Mouse (Mus musculus) thymus, postnatal 4 days (tissue): ENCODE measurements at regions not wholly inside any gene's neighbourhood (a gene's known extent, or its start where the extent isn't known, plus 50 kb on each side); places are given as distances from the start of the nearest gene placed in this dataset.

ENCODE experiments used
- DNase-seq: peaks from one replicate; pipeline ENCODE4 v3.0.0; 2021

DNA sequence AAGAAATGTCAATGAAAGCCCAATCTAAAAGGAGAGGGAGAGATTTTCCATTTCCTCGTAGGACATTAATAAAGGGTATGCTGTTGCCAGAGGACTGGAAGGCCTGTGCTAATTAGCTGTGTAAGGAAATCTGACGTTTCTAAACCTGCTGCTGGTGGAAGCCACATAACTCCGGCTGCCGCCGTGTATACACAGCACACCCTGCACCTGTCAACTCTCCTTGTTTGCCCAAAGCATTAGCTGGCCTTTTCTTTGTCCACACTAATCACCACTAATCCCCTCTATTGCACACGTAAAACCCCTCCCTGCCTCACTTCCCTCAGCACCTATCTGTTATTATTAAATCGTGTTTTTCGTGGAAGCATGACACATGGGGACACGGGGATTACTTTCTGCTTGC is 108.7 kb downstream of the Gm10260 start:
- DNase-seq = no peak

DNA sequence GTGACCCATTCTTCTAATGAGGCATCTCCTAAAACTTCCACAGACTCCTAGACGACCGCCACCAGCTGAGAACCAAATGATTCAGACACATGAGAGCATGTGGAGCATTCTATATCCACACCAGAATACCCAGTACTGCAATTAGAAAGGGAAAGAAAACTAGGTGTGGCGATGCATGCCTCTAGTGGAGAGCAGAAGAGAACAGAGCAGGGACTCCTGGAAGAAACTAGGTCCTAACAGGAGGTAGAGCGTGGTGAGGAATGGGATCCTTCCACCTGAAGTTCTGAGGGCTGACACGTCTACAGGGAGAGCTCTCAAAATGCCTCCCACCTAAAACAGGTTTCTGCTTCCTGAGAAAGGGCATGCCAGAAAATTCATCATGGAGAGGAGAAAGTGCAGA is 109.3 kb downstream of the Gm10260 start:
- DNase-seq = no peak

DNA sequence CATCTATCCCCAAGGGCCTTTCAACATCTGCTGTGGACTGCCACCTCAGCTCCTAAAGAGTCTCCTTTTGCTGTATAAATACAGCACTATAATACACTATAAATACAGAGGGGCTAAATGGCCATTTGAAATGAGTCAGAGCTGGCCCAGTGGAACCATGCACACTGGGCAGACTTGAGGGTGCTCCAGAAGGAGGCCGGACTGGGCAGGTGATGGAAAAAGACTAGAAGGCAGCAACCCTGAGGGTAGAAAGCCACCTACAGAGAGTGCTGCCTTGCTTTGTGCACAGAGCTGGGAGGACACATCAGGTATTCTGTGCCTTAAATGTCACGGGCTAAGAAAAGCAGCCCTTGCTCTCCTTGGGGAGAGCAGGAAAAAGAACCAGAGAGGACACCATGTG is 110.2 kb downstream of the Gm10260 start:
- DNase-seq = no peak

DNA sequence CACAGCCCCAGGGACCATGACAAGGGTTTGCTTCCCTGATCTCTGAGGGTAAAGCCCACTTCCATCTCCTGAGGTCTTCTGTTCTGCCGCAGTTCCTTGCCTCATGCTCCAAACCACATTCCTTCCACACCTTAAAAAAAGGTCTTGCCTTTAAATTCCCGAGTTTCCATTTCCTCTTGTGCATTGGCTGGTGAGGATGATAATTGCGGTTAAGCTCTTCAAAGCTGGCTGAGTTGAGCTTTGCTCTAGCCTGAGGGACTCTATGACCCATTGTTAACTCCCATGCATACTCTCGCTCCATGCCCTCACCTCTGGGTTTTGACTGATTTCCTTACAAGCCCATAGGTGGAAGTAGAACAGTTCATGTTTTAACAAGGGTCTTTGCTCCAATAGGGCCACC is 112.9 kb downstream of the Gm10260 start:
- DNase-seq = no peak

DNA sequence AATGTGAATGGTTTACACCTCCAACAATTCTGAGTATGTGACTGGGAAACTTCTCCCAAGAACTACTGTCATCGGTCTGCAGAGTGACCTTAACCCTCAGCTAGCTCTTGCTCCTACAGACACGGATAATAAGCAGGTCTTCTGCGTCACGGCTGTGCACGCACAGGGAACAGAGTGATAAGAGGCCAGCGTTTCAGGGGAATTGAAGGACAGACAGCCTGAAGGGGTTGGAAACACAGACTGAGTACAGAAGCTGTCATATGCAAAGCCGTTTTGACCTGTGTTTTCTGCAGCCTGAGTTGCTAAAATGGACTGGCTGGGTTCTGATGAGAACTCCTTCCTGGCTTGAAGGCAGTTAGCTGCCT is 114.4 kb downstream of the Gm10260 start:
- no peak for DNase-seq

DNA sequence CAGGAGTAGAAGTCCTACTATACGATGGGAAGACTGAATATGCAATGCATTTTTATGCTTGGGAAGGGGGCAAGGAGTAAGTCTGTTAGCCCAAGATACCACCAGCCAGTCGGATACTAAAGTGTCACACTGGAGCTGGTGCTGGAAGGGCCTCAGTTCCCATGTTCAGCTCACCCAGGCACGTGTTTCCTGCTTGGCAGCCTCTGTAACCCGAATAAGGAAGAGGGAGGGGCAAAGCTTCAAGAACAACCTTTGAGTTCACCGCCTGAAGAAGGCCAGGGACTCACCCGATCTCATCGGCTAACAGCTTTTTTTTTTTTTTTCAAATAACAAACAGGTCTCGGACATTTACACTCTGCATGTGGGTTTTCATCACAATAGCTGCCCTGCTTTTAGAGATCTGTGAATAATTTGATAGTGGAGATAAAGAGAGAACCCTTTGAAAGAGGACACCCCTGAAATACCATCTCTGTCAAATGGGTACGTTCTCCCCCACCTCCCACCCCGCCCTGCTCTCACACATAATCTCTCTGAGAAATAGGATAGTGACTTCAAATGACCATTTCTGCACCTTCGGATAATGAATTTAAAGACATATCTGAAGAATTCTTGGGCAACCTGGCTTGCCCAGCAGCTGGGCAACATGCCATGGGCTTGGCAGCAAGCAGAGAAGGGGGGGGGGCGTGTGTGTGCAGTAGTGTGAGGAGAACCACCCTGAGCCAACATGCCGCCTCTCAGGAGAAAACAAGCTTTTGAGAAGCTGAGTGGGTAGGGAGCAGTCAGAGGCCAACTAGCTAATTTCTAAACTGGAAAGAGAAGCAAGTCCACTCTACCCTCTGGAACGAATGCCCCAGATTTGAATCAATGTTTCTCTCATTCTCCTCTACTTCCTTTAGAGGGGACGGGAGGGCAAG is 115.1 kb downstream of the Gm10260 start:
- peak; percentile 21 for DNase-seq

DNA sequence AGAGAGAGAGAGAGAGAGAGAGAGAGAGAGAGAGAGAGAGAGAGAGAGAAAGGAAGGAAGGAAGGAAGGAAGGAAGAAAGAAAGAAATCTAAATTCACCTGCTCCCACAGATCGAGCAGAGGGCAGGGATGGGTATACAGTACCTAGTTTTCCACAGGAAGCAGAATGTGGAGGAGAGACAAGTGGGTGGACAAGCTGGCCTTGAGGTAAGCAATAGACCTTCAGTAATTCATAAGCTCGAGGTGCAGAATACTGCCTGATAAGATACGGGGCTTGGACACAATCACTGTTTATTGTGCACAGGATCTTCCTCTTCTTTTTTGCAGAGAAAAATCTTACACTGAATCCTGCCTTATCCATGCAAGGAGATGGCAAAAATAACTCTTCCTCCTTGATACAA is 120.2 kb downstream of the Gm10260 start:
- DNase-seq = no peak

DNA sequence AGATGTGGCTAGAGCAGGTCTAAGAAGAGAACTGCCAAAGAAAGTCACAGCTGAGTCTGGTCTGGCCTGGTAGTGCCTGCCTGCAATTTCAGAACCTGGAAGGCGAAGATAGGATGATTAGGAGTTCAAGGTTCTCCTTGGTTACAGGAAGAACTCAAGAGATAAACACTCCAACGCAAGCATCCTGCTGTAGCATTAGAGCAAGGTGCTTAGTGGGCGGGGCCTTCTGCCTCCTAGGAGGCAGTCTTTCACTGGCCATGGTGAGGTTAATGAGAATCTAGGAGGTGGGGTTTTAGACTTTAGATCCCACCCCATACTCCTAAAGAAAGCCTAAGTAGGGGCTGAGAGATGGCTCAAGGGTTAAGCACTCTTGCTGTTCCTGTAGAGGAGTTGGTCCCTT is 120.8 kb downstream of the Gm10260 start:
- no peak for DNase-seq

DNA sequence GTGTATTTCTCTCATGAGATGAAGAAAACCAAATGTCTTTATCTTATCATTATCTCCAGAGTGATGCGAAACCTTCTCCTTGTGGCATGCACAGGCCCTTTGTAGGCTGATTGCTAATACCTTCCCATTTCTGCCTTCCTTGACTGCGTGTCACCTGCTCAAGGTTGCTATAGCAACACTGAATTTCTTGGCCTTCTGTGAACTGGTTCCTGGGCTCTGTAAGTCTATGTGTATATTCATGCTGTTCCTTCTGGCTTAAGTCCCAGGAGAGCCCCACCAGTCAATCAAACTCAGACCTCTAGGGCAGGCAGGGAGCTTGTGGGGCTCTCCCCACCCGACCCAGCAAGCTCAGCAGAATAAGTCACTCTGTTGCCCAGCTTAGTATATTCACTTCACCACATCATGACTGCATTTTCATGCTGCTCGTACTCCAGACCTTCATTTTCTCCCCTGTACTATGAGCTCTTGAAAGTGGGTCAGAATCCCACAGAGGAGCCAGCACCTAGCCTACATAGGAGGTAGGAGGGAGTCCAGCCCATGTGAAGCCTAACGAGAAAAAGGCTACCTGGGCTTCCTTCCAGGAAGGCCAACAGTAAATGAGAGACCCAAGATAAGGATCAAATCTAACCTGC is 121.9 kb downstream of the Gm10260 start:
- DNase-seq = no peak

DNA sequence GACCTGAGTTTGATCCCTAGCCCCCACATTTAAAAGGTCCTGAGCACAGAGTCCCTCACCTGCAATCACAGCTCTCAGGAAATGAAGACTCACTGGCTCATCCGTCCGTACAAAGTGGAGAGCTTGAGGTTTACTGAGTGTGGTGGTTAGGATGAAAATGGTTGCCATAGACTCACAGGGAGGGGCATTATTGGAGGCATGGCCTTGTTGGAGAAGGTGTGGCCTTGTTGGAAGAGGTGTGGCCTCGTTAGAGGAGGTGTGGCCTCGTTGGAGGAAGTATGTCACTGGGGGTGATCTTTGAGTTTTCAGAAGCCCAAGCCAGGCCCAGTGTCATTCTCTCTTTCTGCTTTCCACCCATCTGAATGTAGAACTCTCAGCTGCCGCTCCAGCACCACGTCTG is 122.9 kb downstream of the Gm10260 start:
- DNase-seq = no peak

DNA sequence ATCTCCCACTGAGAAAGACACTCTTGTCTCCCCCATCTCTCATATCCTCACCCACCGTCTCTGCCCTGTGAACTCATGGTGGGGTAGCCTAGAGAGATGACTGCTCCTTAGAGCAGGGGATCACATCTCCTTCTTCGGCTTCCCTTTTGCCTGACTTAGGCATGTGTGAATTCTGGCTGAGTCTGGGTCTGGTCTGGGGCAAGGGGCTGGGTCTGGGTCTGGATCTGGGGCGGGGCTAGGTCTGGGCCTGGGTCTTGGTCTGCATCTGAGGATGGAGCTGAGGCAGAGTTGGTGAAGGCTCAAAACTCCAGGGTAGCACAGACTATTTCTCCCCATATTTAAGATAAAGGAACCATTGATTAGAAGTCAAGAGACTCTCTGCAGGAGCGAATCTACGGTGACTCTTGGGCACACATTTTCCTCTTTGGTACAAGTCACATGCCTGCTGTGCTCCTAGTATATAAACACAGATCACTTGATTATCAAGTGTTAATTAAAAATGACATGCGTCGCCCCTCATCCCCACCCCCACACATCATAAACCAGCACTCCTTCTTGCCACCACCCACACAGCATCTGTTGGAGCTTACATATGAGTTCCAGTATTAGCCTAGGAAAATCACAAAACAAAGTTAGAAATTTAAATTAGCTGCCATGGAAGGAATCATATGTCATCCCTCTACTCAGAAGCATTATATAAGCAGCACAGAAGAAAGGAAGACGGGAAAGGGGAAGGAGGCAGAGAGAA is 126.2 kb downstream of the Gm10260 start:
- DNase-seq = no peak

DNA sequence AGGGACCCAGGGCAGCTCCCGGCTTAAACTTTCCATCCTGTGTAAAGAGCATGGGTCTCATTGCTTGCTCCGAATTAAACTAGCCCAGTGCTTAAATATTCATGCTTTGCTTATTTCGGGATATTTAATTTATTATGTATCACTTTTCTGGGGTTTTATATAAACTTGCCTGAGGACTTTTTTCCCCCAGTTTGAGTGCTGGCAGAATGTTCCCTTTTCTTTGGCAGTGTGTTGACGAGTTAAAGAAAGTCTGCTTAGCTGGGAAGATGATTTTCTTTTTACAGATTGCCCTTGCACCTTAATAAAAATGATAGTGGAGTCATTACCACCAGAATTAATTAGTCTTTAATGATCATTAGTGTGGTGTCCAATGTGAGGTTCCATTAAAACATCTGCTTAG is 126.9 kb downstream of the Gm10260 start:
- DNase-seq = no peak

DNA sequence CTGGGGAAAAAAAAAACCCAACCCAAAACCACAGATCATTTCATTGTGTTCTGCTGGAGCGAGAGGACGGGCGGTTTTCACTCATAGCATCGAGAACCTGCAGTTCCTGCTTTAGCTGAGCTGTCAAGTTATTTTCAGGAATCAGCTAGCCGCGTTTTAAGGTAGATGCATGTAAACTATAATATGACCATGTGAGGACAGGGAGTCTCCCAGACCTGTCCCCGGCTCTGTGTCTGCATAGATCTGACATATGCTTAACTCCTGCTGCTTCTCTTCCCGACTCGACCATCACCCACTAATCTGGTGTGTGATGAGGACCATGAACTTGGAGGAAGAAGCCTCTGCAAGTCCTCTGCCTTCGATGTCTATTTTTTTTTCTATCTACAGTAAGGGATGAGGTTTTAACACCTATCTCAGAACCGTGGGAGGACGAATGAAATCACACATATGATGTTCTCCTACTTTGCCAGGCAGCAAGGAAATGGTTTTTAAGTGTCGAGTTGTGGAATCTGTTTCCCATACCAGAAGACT is 128.5 kb downstream of the Gm10260 start:
- no peak for DNase-seq

DNA sequence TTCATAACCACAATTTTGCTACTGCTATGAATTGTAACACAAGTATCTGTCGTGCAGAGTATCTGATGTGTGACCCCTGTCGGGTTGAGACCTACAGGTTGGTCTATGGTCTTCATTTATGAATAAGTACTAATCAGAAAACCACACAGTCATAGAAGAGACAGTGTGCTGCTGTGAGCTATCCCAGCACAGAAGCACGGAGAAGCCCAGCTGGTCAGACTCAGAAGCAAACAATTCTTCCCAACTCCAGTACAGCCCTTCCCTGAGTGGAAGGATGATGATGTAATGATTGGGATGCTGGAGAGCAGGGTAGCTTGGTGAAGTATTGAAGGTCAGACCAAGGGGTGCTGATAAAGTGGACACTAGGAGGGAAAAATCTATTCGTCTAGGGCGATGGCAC is 129.5 kb downstream of the Gm10260 start:
- no peak for DNase-seq

DNA sequence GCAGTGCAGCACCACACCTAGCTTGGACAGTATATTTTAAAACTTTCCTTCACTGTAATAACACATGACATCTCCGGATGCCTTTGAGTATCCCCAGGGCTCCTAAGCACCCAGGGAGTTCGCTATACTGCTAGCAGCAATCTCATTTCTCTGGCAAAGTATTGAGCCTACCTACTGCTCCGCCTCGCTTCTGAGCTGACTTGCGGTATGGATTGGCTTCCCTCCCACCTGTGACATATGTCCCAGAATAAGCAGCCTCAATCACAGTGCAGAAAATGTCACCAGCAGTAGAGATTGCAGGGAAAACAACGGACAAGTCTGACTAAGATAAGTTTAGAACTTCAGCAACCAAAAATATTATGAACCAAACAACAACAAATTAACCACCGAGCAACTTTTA is 131.8 kb downstream of the Gm10260 start:
- no peak for DNase-seq

DNA sequence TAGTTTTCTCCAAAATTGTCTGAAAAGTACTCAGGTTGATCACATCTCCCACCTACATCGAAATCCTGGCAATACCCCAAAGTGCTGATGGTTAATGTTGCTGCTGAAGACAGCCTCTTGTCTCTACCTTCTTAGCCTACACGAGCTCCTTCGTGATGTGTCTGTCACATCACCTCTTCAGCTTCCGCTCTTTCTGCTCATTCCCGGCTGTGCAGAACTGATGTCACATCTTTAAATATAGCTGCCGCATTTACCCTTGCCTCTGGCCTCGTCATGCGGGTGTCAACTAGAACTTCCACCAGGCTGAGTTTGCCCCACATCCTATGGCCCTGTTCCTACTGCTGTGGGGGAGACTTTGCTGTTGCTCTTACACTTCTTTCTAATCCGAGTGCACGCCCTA is 133.2 kb downstream of the Gm10260 start:
- peak; percentile 28 for DNase-seq

DNA sequence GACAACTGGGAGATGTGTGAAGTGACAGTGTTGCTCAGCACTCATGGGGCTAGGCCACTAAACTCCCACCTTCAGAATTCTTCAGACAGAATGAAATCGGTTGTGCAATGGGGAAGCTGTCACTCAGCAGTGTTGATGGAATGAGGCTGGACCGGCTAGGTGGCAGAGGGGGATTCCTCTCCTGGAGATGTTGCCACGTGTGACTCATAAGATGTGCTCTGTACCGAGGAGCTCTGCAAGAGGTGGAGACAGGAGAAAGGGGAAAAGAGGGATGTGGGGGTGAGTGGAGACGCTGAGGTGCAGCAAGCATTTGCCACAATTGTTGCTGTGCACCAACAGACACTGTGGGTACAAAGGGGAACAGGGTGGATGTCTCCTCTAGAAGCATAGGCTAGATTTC is 133.6 kb downstream of the Gm10260 start:
- no peak for DNase-seq

DNA sequence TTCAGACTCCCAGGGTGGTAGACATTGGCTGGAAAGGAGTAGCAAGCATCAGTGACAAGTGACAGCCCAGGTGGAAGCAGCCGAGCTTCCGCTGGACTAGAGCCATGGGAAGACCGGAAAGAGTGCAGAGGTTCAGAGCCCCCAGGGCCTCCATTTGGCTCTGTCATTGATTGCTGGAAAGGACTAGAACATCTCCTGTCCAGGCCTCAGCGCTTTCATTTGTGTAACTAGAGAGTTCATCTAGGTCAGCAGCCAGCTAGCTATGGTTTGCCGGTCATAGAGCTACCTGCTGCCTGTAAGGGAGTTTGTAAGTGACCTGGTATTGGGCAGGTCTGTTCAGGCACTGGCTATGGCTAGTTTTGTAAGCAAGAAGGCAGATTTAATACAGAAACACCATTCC is 134.3 kb downstream of the Gm10260 start:
- DNase-seq = no peak

DNA sequence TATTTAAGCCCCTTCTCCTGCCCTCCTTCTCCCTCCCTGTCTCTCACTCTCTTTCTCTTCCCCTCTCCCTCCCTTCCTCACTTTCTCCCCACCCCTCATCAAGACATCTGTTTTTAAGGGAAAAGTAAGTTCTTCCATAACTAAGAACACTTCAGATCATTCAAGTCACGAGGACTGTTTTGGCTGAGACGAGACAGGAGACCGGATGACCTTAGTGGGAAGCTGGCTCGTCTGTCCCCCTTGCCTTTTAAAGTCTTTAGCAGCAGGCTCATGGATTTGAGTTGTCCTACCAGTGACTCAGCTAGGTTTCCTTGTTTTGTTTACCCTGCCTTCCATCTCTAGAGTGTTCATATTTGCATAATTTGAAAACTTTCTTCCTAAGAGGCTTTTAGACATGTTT is 135.0 kb downstream of the Gm10260 start:
- DNase-seq = no peak

DNA sequence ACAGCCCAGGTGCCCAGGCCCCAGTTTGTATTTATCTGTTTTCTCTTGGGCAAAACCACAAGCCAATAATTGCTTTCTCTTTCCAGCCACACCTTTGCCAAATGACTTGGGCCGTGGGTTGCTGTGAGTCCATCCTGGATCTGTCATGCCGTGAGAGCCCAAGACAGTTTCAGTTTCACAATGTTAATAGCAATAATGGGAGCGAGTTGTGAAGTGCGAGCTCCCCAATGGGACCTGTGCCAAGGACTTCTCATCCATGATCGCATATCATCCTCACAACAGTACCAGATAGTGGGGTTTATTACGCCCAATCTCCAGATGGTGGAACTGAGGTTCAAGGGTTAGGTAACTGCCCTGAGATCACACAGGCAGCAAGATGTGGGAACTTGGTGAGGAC is 142.2 kb downstream of the Gm10260 start:
- DNase-seq = no peak

DNA sequence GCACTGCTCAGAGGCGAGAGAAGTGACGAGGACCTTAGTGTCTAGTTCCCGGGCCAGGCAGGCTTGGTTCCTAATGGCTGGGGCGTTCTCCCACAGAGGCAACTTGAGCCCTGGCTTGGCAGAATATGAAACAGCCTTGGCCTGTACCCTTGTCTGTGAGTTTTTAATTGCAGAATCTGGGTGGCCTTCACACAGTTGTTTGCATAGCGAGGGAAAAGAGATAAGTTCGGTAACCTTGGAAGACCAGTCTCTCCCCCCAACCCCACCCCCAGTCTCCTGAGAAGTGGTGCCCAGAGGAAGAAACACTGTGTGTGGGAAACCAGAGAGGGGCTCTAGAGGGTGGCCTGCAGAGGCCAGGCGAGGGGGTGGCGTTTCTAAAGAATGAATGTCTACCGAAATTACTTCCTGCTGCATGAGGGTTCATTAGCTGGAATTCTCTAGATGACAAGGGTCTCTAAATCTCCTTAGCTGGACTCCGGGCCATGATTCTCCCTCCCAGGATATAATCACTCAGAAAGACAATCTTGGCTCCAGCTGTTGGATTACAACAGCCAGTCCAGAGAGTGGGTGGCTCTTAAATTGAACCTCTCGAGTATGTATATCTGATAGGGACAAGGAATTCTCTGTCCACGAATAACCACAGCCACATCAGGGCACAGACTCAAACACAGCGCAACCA is 142.8 kb downstream of the Gm10260 start:
- no peak for DNase-seq

DNA sequence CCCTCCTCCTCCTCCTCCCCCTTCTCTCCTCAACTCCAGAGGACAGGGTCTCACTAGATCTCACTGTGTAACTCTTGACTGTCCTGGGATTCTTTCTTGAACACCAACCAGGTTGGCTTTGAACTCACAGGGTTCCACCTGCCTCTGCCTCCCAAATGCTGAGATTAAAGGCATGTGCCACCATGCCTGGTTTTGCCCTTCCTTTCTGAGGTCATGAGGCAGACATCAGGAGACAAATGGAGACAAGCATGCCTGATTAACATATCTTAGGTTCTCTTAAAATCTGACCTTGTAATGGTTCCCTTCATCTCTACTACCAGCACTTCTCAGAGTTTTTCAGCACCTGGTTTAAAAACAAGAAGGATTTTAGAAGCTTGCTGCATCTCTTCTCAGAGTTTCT is 143.5 kb downstream of the Gm10260 start:
- no peak for DNase-seq

DNA sequence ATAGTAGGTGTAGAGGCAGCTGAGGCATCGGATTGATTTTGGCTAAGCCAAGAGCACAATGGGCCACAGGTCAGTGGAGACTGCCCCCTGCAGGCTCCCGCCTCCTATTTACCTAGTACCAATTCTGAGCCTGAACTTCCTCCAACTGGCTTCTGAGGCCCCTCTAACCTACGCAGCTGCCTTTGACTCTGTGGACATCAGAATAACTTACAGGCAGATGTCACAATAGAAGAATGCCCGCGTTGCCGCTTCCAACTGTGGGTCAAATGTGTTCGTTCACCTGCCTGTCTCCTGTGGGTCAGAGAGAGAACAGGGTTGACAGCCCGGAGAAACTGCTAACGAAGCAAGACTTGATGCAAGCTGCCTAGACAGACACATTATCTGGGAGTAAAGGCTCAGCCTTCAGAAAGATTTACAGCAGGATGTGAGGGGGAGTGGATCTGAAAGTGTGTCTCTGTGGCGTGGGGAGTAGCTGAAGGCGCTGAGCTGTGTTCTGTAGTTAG is 153.2 kb downstream of the Gm10260 start:
- peak; percentile 77 for DNase-seq
